Mouse (Mus musculus): ENCODE results near the gene Syce2. TPM values are rescaled to one million over a fixed set of nuclear protein-coding genes. Genes with fewer than 3 reads are reported as not detected.

Gene Syce2
- polyA plus RNA-seq, 1 experiment from 2014 or later = 86.2 TPM

- Histone ChIP-seq H3K4me1 (replicated peaks; ENCODE audit: control insufficient read depth, insufficient read depth, low read length) (peaks cover 2% of the 10 kb centered on the region; the same call in 1 of the 2 replicates), H3K4me3 (ENCODE audit: low read depth, low read length) (peak overlapping the region; percentile 94), H3K36me3 (ENCODE audit: control insufficient read depth, insufficient read depth, low read length) (peaks cover 13% of the 10 kb centered on the region; the same call in 1 of the 2 replicates), H3K27me3 (ENCODE audit: control insufficient read depth, insufficient read depth, low read length) (no peaks in the 10 kb centered on the region), H3K9ac (ENCODE audit: low read length) (peak overlapping the region; percentile 99), H3K9me3 (ENCODE audit: control insufficient read depth, low read length) (no peaks in the 10 kb centered on the region), H3K27ac (ENCODE audit: low read depth, low read length) (peak overlapping the region; percentile 86), H3K4me2 (ENCODE audit: low read depth, low read length, severe bottlenecking) (peak overlapping the region; percentile 61)
- 69% methylated on average over 10 of the region's 10 CpGs for WGBS
- ATAC-seq (replicated peaks; ENCODE audit: low FRiP score) (no peak), DNase-seq (ENCODE audit: low spot score) (no peak)
Observed at GRCm38 (mm10) chr8:84832759-84833742, 38.9 kb upstream of the Syce2 start.

GRCm38 (mm10) chr8:84834002-84834865 lies 37.7 kb upstream of the Syce2 start:
- Histone ChIP-seq H3K9ac (ENCODE audit: low read length) (0 out of 2 replicates have a peak overlapping the region, but pooled peaks have one; percentile 3), H3K4me3 (ENCODE audit: low read depth, low read length) (no peak overlapping the region), H3K27ac (ENCODE audit: low read depth, low read length) (peak overlapping the region; percentile 50), H3K4me2 (ENCODE audit: low read depth, low read length, severe bottlenecking) (no peak overlapping the region), H3K36me3 (ENCODE audit: control insufficient read depth, insufficient read depth, low read length) (peaks cover 13% of the 10 kb centered on the region; the same call in 1 of the 2 replicates), H3K9me3 (ENCODE audit: control insufficient read depth, low read length) (no peaks in the 10 kb centered on the region), H3K27me3 (ENCODE audit: control insufficient read depth, insufficient read depth, low read length) (no peaks in the 10 kb centered on the region), H3K4me1 (replicated peaks; ENCODE audit: control insufficient read depth, insufficient read depth, low read length) (peaks cover 3% of the 10 kb centered on the region; the same call in 1 of the 2 replicates)
- DNase-seq (ENCODE audit: low spot score) (no peak), ATAC-seq (replicated peaks; ENCODE audit: low FRiP score) (no peak)
- 89% methylated on average over 19 of the region's 19 CpGs for WGBS

GRCm38 (mm10) chr8:84834866-84835855 lies 36.8 kb upstream of the Syce2 start:
- H3K9ac ChIP-seq (ENCODE audit: low read length) = no peak overlapping the region
- ATAC-seq (replicated peaks; ENCODE audit: low FRiP score) (no peak), DNase-seq (ENCODE audit: low spot score) (no peak)
- peak overlapping the region; percentile 46; the same call in 1 of the 2 replicates for H3K27ac ChIP-seq (ENCODE audit: low read depth, low read length)
- no peaks in the 10 kb centered on the region for H3K9me3 ChIP-seq (ENCODE audit: control insufficient read depth, low read length)
- H3K4me1 ChIP-seq (replicated peaks; ENCODE audit: control insufficient read depth, insufficient read depth, low read length) = peaks cover 10% of the 10 kb centered on the region; the same call in 1 of the 2 replicates
- WGBS = 86% methylated on average over 10 of the region's 10 CpGs
- H3K27me3 ChIP-seq (ENCODE audit: control insufficient read depth, insufficient read depth, low read length) = no peaks in the 10 kb centered on the region
- no peak overlapping the region for H3K4me2 ChIP-seq (ENCODE audit: low read depth, low read length, severe bottlenecking)
- peaks cover 13% of the 10 kb centered on the region; the same call in 1 of the 2 replicates for H3K36me3 ChIP-seq (ENCODE audit: control insufficient read depth, insufficient read depth, low read length)
- H3K4me3 ChIP-seq (ENCODE audit: low read depth, low read length) = no peak overlapping the region

GRCm38 (mm10) chr8:84837149-84837911 lies 34.6 kb upstream of the Syce2 start:
- 73% methylated on average over 8 of the region's 8 CpGs for WGBS
- no peak overlapping the region for H3K27ac ChIP-seq (ENCODE audit: low read depth, low read length)
- DNase-seq (ENCODE audit: low spot score) (no peak), ATAC-seq (replicated peaks; ENCODE audit: low FRiP score) (no peak)
- peaks cover 10% of the 10 kb centered on the region; the same call in 1 of the 2 replicates for H3K4me1 ChIP-seq (replicated peaks; ENCODE audit: control insufficient read depth, insufficient read depth, low read length)
- peaks cover 17% of the 10 kb centered on the region; the same call in 1 of the 2 replicates for H3K36me3 ChIP-seq (ENCODE audit: control insufficient read depth, insufficient read depth, low read length)
- H3K27me3 ChIP-seq (ENCODE audit: control insufficient read depth, insufficient read depth, low read length) = no peaks in the 10 kb centered on the region
- no peak overlapping the region for H3K4me3 ChIP-seq (ENCODE audit: low read depth, low read length)
- no peaks in the 10 kb centered on the region for H3K9me3 ChIP-seq (ENCODE audit: control insufficient read depth, low read length)
- no peak overlapping the region for H3K9ac ChIP-seq (ENCODE audit: low read length)
- H3K4me2 ChIP-seq (ENCODE audit: low read depth, low read length, severe bottlenecking) = no peak overlapping the region

- Histone ChIP-seq H3K36me3 (ENCODE audit: control insufficient read depth, insufficient read depth, low read length) (peaks cover 24% of the 10 kb centered on the region; the same call in 1 of the 2 replicates), H3K9me3 (ENCODE audit: control insufficient read depth, low read length) (no peaks in the 10 kb centered on the region), H3K4me3 (ENCODE audit: low read depth, low read length) (no peak overlapping the region), H3K4me2 (ENCODE audit: low read depth, low read length, severe bottlenecking) (no peak overlapping the region), H3K9ac (ENCODE audit: low read length) (no peak overlapping the region), H3K4me1 (replicated peaks; ENCODE audit: control insufficient read depth, insufficient read depth, low read length) (peaks cover 10% of the 10 kb centered on the region; the same call in 1 of the 2 replicates), H3K27me3 (ENCODE audit: control insufficient read depth, insufficient read depth, low read length) (no peaks in the 10 kb centered on the region), H3K27ac (ENCODE audit: low read depth, low read length) (no peak overlapping the region)
- no peak for ATAC-seq (replicated peaks; ENCODE audit: low FRiP score)
- 88% methylated on average over 15 of the region's 15 CpGs for WGBS
- no peak for DNase-seq (ENCODE audit: low spot score)
Observed at GRCm38 (mm10) chr8:84837912-84838470, 33.9 kb upstream of the Syce2 start.

GRCm38 (mm10) chr8:84838513-84838912 lies 33.4 kb upstream of the Syce2 start:
- Histone ChIP-seq H3K4me2 (ENCODE audit: low read depth, low read length, severe bottlenecking) (no peak overlapping the region), H3K36me3 (ENCODE audit: control insufficient read depth, insufficient read depth, low read length) (peaks cover 27% of the 10 kb centered on the region; the same call in 1 of the 2 replicates), H3K27ac (ENCODE audit: low read depth, low read length) (no peak overlapping the region), H3K9me3 (ENCODE audit: control insufficient read depth, low read length) (no peaks in the 10 kb centered on the region), H3K9ac (ENCODE audit: low read length) (no peak overlapping the region), H3K27me3 (ENCODE audit: control insufficient read depth, insufficient read depth, low read length) (no peaks in the 10 kb centered on the region), H3K4me3 (ENCODE audit: low read depth, low read length) (no peak overlapping the region), H3K4me1 (replicated peaks; ENCODE audit: control insufficient read depth, insufficient read depth, low read length) (peaks cover 10% of the 10 kb centered on the region; the same call in 1 of the 2 replicates)
- DNase-seq (ENCODE audit: low spot score) (no peak), ATAC-seq (replicated peaks; ENCODE audit: low FRiP score) (no peak)
- WGBS = 90% methylated on average over 5 of the region's 5 CpGs

GRCm38 (mm10) chr8:84839411-84839810 lies 32.5 kb upstream of the Syce2 start:
- no peaks in the 10 kb centered on the region for H3K9me3 ChIP-seq (ENCODE audit: control insufficient read depth, low read length)
- no peak overlapping the region for H3K27ac ChIP-seq (ENCODE audit: low read depth, low read length)
- no peaks in the 10 kb centered on the region for H3K27me3 ChIP-seq (ENCODE audit: control insufficient read depth, insufficient read depth, low read length)
- H3K4me3 ChIP-seq (ENCODE audit: low read depth, low read length) = peak overlapping the region; percentile 97
- peaks cover 15% of the 10 kb centered on the region for H3K4me1 ChIP-seq (replicated peaks; ENCODE audit: control insufficient read depth, insufficient read depth, low read length)
- 95% methylated on average over 2 of the region's 2 CpGs for WGBS
- peak overlapping the region; percentile 65 for H3K4me2 ChIP-seq (ENCODE audit: low read depth, low read length, severe bottlenecking)
- H3K9ac ChIP-seq (ENCODE audit: low read length) = peak overlapping the region; percentile 95
- peaks cover 34% of the 10 kb centered on the region; the same call in 1 of the 2 replicates for H3K36me3 ChIP-seq (ENCODE audit: control insufficient read depth, insufficient read depth, low read length)
- no peak for DNase-seq (ENCODE audit: low spot score)
- no peak for ATAC-seq (replicated peaks; ENCODE audit: low FRiP score)
